Mouse (Mus musculus) gastrocnemius, postnatal 25 days (tissue): ENCODE results near the gene Ccdc126. TPM values are rescaled to one million over a fixed set of nuclear protein-coding genes. Genes with fewer than 3 reads are reported as not detected.

Experiments used
- DNase-seq: peaks from one replicate; pipeline ENCODE4 v3.0.0; 2022
- total RNA-seq, 2 experiments: library from RNA; stranded (reverse); gene quantifications; 1 replicate in 1 of 2; 2 replicates in 1 of 2; pipeline ENCODE4 v1.2.3; 2021

The Ccdc126 gene
- total RNA-seq, 2 experiments from 2014 or later, result 1.8 to 2.0 TPM

GRCm38 (mm10) chr6:49343737-49344469 is 24.8 kb downstream of the Ccdc126 start:
- no peak for DNase-seq

GRCm38 (mm10) chr6:49349826-49350225 is 30.8 kb downstream of the Ccdc126 start:
- DNase-seq, result no peak

- DNase-seq, result no peak
Measured at GRCm38 (mm10) chr6:49354613-49355012, 35.5 kb downstream of the Ccdc126 start.

- no peak for DNase-seq
Measured at GRCm38 (mm10) chr6:49355171-49355570, 36.1 kb downstream of the Ccdc126 start.

GRCm38 (mm10) chr6:49360420-49360819 is 41.3 kb downstream of the Ccdc126 start:
- DNase-seq, result no peak

GRCm38 (mm10) chr6:49367159-49368054 is 48.3 kb downstream of the Ccdc126 start, which contains the start of gene Fam221a:
Gene Fam221a (plus strand): TSS chr6:49367739.
- DNase-seq, result peak; percentile 88

GRCm38 (mm10) chr6:49368212-49368611 is 49.1 kb downstream of the Ccdc126 start:
- DNase-seq, result no peak

- no peak for DNase-seq
Measured at GRCm38 (mm10) chr6:49372705-49373104, 53.6 kb downstream of the Ccdc126 start.

GRCm38 (mm10) chr6:49373943-49374342 is 54.9 kb downstream of the Ccdc126 start:
- no peak for DNase-seq

- DNase-seq, result no peak
Measured at GRCm38 (mm10) chr6:49378328-49378727, 59.3 kb downstream of the Ccdc126 start.

Other genes starting within 250 kb of the Ccdc126 start
- 10 to 100 TPM; 41.5 to 44.0 TPM for gene Malsu1, start 245.5 kb upstream of the Ccdc126 start, total RNA-seq
- under 1 TPM; 0.15 to 0.29 TPM for gene Igf2bp3, start 104.3 kb upstream of the Ccdc126 start, total RNA-seq
- gene Tra2a, start 55.2 kb upstream of the Ccdc126 start, total RNA-seq, result 10 to 100 TPM; 15.8 to 18.6 TPM
- under 1 TPM; 0.24 to 0.87 TPM for gene Fam221a, start 48.5 kb downstream of the Ccdc126 start, total RNA-seq
- under 1 TPM in 1 of 2 experiments, not detected in 1; 0.21 TPM for gene Stk31, start 76.3 kb downstream of the Ccdc126 start, total RNA-seq